19 mouse cellular contexts compared by ENCODE assay signal in genomic region chr5:123933556-123933955, GRCm38 (mm10). TPM values are rescaled to one million over a fixed set of nuclear protein-coding genes. Genes with fewer than 3 reads are reported as not detected.
A peak's percentile ranks its signal among the peaks of the same experiment; 100 is the strongest.
DNase-seq lines count a peak whose midpoint lies in the region; ATAC-seq and TF ChIP-seq lines count a peak whose summit lies in the region.
"Had no signal": no experiment of that assay in that cellular context is flagged by ENCODE, and none has a peak within 500 bp of the region (broad histone marks: within the 10 kb centered on the region; RNA-seq: fewer than 3 reads in every experiment).

No protein-coding gene starts in this region.

- no peak overlapping the region for H3K27ac ChIP-seq in neural tube, embryonic 13.5 days (replicated peaks)
- H3K27ac ChIP-seq in embryonic facial prominence, embryonic 15.5 days (replicated peaks), result no peak overlapping the region
- peak overlapping the region; percentile 13; the same call in 1 of the 2 replicates for H3K27ac ChIP-seq in liver, postnatal 0 days (ENCODE audit: low read depth)
- no peak overlapping the region for H3K27ac ChIP-seq in intestine, postnatal 0 days (ENCODE audit: low read depth, low read length)
- H3K27ac ChIP-seq: hindbrain, postnatal 0 days; limb, embryonic 12.5 days; lung, embryonic 15.5 days had no signal

- no peak overlapping the region for H3K4me3 ChIP-seq in neural tube, embryonic 13.5 days
- H3K4me3 ChIP-seq in embryonic facial prominence, embryonic 15.5 days (replicated peaks), result no peak overlapping the region
- peak overlapping the region; percentile 17; the same call in 1 of the 2 replicates for H3K4me3 ChIP-seq in liver, postnatal 0 days (ENCODE audit: low read depth, low read length)
- no peak overlapping the region for H3K4me3 ChIP-seq in intestine, postnatal 0 days (ENCODE audit: low read depth, low read length)
- H3K4me3 ChIP-seq: limb, embryonic 12.5 days; lung, embryonic 15.5 days; myocyte had no signal

- no peak overlapping the region for H3K4me2 ChIP-seq in neural tube, embryonic 13.5 days
- 0 out of 2 replicates have a peak overlapping the region, but pooled peaks have one; percentile 19 for H3K4me2 ChIP-seq in embryonic facial prominence, embryonic 15.5 days (replicated peaks)
- H3K4me2 ChIP-seq in liver, postnatal 0 days (ENCODE audit: low read depth, low read length), result peak overlapping the region; percentile 36
- no peak overlapping the region for H3K4me2 ChIP-seq in intestine, postnatal 0 days (replicated peaks; ENCODE audit: low read depth)
- H3K4me2 ChIP-seq: limb, embryonic 12.5 days; lung, embryonic 15.5 days had no signal

- ATAC-seq in neural tube, embryonic 13.5 days (ENCODE audit: low read depth), result no peak
- no peak for ATAC-seq in embryonic facial prominence, embryonic 15.5 days (ENCODE audit: insufficient number of reproducible peaks, low FRiP score, low TSS enrichment, low read depth)
- ATAC-seq in liver, postnatal 0 days, result no peak
- no peak for ATAC-seq in megakaryocyte, adult 5-6 weeks (ENCODE audit: poor library complexity, severe bottlenecking)
- ATAC-seq in intestine, postnatal 0 days, result no peak
- ATAC-seq: activated CD4-positive, CD25-positive, alpha-beta regulatory T cell, adult 4 months; hindbrain, postnatal 0 days had no signal

- no peaks in the 10 kb centered on the region for H3K27me3 ChIP-seq in neural tube, embryonic 13.5 days
- H3K27me3 ChIP-seq in embryonic facial prominence, embryonic 15.5 days, result no peaks in the 10 kb centered on the region
- no peaks in the 10 kb centered on the region for H3K27me3 ChIP-seq in liver, postnatal 0 days (ENCODE audit: insufficient read depth, low read length)
- H3K27me3 ChIP-seq in intestine, postnatal 0 days (replicated peaks; ENCODE audit: control insufficient read depth, insufficient read depth, low read length), result no peaks in the 10 kb centered on the region
- H3K27me3 ChIP-seq: limb, embryonic 12.5 days; lung, embryonic 15.5 days had no signal

- peaks cover 12% of the 10 kb centered on the region for H3K4me1 ChIP-seq in neural tube, embryonic 13.5 days (replicated peaks)
- H3K4me1 ChIP-seq in embryonic facial prominence, embryonic 15.5 days, result peaks cover 10% of the 10 kb centered on the region; the same call in 1 of the 2 replicates
- H3K4me1 ChIP-seq in liver, postnatal 0 days (ENCODE audit: insufficient read depth), result peaks cover 8% of the 10 kb centered on the region; the same call in 1 of the 2 replicates
- H3K4me1 ChIP-seq in intestine, postnatal 0 days (replicated peaks; ENCODE audit: control insufficient read depth, insufficient read depth, low read length), result peaks cover 3% of the 10 kb centered on the region; the same call in 1 of the 2 replicates

- no peak for TF ChIP-seq CTCF in liver, postnatal 0 days (IDR thresholded peaks at IDR 0.05; ENCODE audit: low read depth)
- no peak for TF ChIP-seq CTCF in intestine, postnatal 0 days (IDR thresholded peaks at IDR 0.05; ENCODE audit: low read depth)

- no peaks in the 10 kb centered on the region for H3K9me3 ChIP-seq in neural tube, embryonic 13.5 days
- no peaks in the 10 kb centered on the region for H3K9me3 ChIP-seq in embryonic facial prominence, embryonic 15.5 days (replicated peaks)
- no peaks in the 10 kb centered on the region for H3K9me3 ChIP-seq in liver, postnatal 0 days (ENCODE audit: low read length)
- no peaks in the 10 kb centered on the region for H3K9me3 ChIP-seq in intestine, postnatal 0 days (ENCODE audit: control insufficient read depth)
- H3K9me3 ChIP-seq: heart, embryonic 10.5 days; limb, embryonic 12.5 days; lung, embryonic 15.5 days had no signal

- H3K9ac ChIP-seq in neural tube, embryonic 13.5 days, result 0 out of 2 replicates have a peak overlapping the region, but pooled peaks have one; percentile 34
- no peak overlapping the region for H3K9ac ChIP-seq in embryonic facial prominence, embryonic 15.5 days
- H3K9ac ChIP-seq in liver, postnatal 0 days (replicated peaks), result no peak overlapping the region
- no peak overlapping the region for H3K9ac ChIP-seq in intestine, postnatal 0 days (ENCODE audit: low read depth, low read length)
- H3K9ac ChIP-seq: limb, embryonic 12.5 days; lung, embryonic 15.5 days had no signal

- no peak for TF ChIP-seq EP300 in liver, postnatal 0 days (IDR thresholded peaks at IDR 0.05; ENCODE audit: low read depth)

- peaks cover 4% of the 10 kb centered on the region for H3K36me3 ChIP-seq in neural tube, embryonic 13.5 days
- peaks cover 4% of the 10 kb centered on the region; the same call in 1 of the 2 replicates for H3K36me3 ChIP-seq in embryonic facial prominence, embryonic 15.5 days
- H3K36me3 ChIP-seq in liver, postnatal 0 days (replicated peaks; ENCODE audit: insufficient read depth, low read length), result 0 out of 2 replicates have a peak, but pooled peaks cover 7% of the 10 kb centered on the region
- no peaks in the 10 kb centered on the region; the same call in 1 of the 2 replicates for H3K36me3 ChIP-seq in intestine, postnatal 0 days (ENCODE audit: control insufficient read depth, insufficient read depth)

- 86% methylated on average over 12 of the region's 12 CpGs for WGBS in neural tube, embryonic 13.5 days
- 61% methylated on average over 12 of the region's 12 CpGs for WGBS in embryonic facial prominence, embryonic 15.5 days
- whole genome bisulfite sequencing in liver, postnatal 0 days (ENCODE audit: insufficient replicate concordance), result 71% methylated on average over 12 of the region's 12 CpGs
- 92% methylated on average over 12 of the region's 12 CpGs for WGBS in intestine, postnatal 0 days

- no peak for DNase-seq in neural tube, embryonic 10.5 days (ENCODE audit: extremely low spot score, low spot score)
- peak; percentile 29 for DNase-seq in R1 (ENCODE audit: low read depth, low spot score)
- no peak for DNase-seq in liver, postnatal 0 days
- no peak for DNase-seq in right cerebral cortex, postnatal 10 days (ENCODE audit: low spot score in 2 of 2)
- DNase-seq: adrenal gland, postnatal 25 days; cerebellum, adult 9-11 months; gastrocnemius, postnatal 14 days; thymus, postnatal 14 days had no signal

RNA-seq across cellular contexts. Expression of gene Ccdc62, which starts 3.1 kb away (rescaled TPM):
- polyA plus RNA-seq in neural tube, embryonic 13.5 days (2015; fragmentation: Nextera tagmentation; extraction: Ambion mirVana), result 6.9 and 7.0 TPM in 2 replicates
- 5.4 and 7.5 TPM in 2 replicates for polyA plus RNA-seq in embryonic facial prominence, embryonic 15.5 days (2015; fragmentation: Nextera tagmentation; extraction: Ambion mirVana)
- 3.1 and 3.2 TPM in 2 replicates for polyA plus RNA-seq in liver, postnatal 0 days (2015; fragmentation: Nextera tagmentation; extraction: Ambion mirVana)
- 1.1 and 1.5 TPM in 2 replicates for total RNA-seq in megakaryocyte, adult 5-6 weeks (2015)
- 0.16 and 0.62 TPM in 2 replicates for total RNA-seq in megakaryocyte, adult 5-6 weeks (2017)
- polyA plus RNA-seq in intestine, postnatal 0 days (2015; fragmentation: Nextera tagmentation; extraction: Ambion mirVana), result 3.8 and 4.0 TPM in 2 replicates

RNA-seq across cellular contexts. Expression of gene Gm43518, which starts 6.3 kb away (rescaled TPM):
- polyA plus RNA-seq in neural tube, embryonic 13.5 days (2015; fragmentation: Nextera tagmentation; extraction: Ambion mirVana), result 3.6 and 3.8 TPM in 2 replicates
- polyA plus RNA-seq in embryonic facial prominence, embryonic 15.5 days (2015; fragmentation: Nextera tagmentation; extraction: Ambion mirVana), result 1.9 and 2.9 TPM in 2 replicates
- 0.41 and 0.67 TPM in 2 replicates for polyA plus RNA-seq in liver, postnatal 0 days (2015; fragmentation: Nextera tagmentation; extraction: Ambion mirVana)
- not detected in 2 replicates for total RNA-seq in megakaryocyte, adult 5-6 weeks (2015)
- 0.73 TPM in 1 of 2 replicates, not detected in the other for total RNA-seq in megakaryocyte, adult 5-6 weeks (2017)
- 0.35 and 0.41 TPM in 2 replicates for polyA plus RNA-seq in intestine, postnatal 0 days (2015; fragmentation: Nextera tagmentation; extraction: Ambion mirVana)
- polyA plus RNA-seq: C2C12, myocyte had no signal

RNA-seq across cellular contexts. Expression of gene Denr, which starts 26.6 kb away (rescaled TPM):
- polyA plus RNA-seq in neural tube, embryonic 13.5 days (2015; fragmentation: Nextera tagmentation; extraction: Ambion mirVana), result 133 and 136 TPM in 2 replicates
- polyA plus RNA-seq in embryonic facial prominence, embryonic 15.5 days (2015; fragmentation: Nextera tagmentation; extraction: Ambion mirVana), result 128 TPM in 2 replicates
- 54.1 and 61.1 TPM in 2 replicates for polyA plus RNA-seq in liver, postnatal 0 days (2015; fragmentation: Nextera tagmentation; extraction: Ambion mirVana)
- 44.6 and 55.2 TPM in 2 replicates for total RNA-seq in megakaryocyte, adult 5-6 weeks (2015)
- 32.4 and 34.3 TPM in 2 replicates for total RNA-seq in megakaryocyte, adult 5-6 weeks (2017)
- 82.7 and 89.1 TPM in 2 replicates for polyA plus RNA-seq in intestine, postnatal 0 days (2015; fragmentation: Nextera tagmentation; extraction: Ambion mirVana)

RNA-seq across cellular contexts. Expression of gene Hip1r, which starts 39.9 kb away (rescaled TPM):
- polyA plus RNA-seq in neural tube, embryonic 13.5 days (2015; fragmentation: Nextera tagmentation; extraction: Ambion mirVana), result 17.1 and 22.3 TPM in 2 replicates
- 14.2 and 16.1 TPM in 2 replicates for polyA plus RNA-seq in embryonic facial prominence, embryonic 15.5 days (2015; fragmentation: Nextera tagmentation; extraction: Ambion mirVana)
- 10.1 and 13.5 TPM in 2 replicates for polyA plus RNA-seq in liver, postnatal 0 days (2015; fragmentation: Nextera tagmentation; extraction: Ambion mirVana)
- 6.0 and 6.6 TPM in 2 replicates for total RNA-seq in megakaryocyte, adult 5-6 weeks (2015)
- total RNA-seq in megakaryocyte, adult 5-6 weeks (2017), result 12.1 and 13.0 TPM in 2 replicates
- 18.3 and 22.6 TPM in 2 replicates for polyA plus RNA-seq in intestine, postnatal 0 days (2015; fragmentation: Nextera tagmentation; extraction: Ambion mirVana)

RNA-seq across cellular contexts. Expression of gene Hcar1, which starts 53.7 kb away (rescaled TPM):
- 0.42 and 0.52 TPM in 2 replicates for polyA plus RNA-seq in neural tube, embryonic 13.5 days (2015; fragmentation: Nextera tagmentation; extraction: Ambion mirVana)
- 0.76 and 0.97 TPM in 2 replicates for polyA plus RNA-seq in embryonic facial prominence, embryonic 15.5 days (2015; fragmentation: Nextera tagmentation; extraction: Ambion mirVana)
- polyA plus RNA-seq in liver, postnatal 0 days (2015; fragmentation: Nextera tagmentation; extraction: Ambion mirVana), result 0.11 and 0.14 TPM in 2 replicates
- not detected in 2 replicates for total RNA-seq in megakaryocyte, adult 5-6 weeks (2015)
- 0.04 TPM in 1 of 2 replicates, not detected in the other for total RNA-seq in megakaryocyte, adult 5-6 weeks (2017)
- polyA plus RNA-seq in intestine, postnatal 0 days (2015; fragmentation: Nextera tagmentation; extraction: Ambion mirVana), result 1.4 TPM in 2 replicates
- polyA plus RNA-seq: activated CD4-positive, CD25-positive, alpha-beta regulatory T cell, adult 4 months; heart, embryonic 10.5 days; limb, embryonic 12.5 days; myocyte had no signal

Comparison
In these comparisons a context has a peak if more than half of its experiments do, and no peak if none do; other contexts are left out.
1. H3K4me2 ChIP-seq: peak in embryonic facial prominence, embryonic 15.5 days (single experiment) and liver, postnatal 0 days (single experiment); none in neural tube, embryonic 13.5 days (single experiment) and intestine, postnatal 0 days (single experiment).